Mouse (Mus musculus): ENCODE measurements at regions not wholly inside any gene's neighbourhood (a gene's known extent, or its start where the extent isn't known, plus 50 kb on each side); places are given as distances from the start of the nearest gene placed in this dataset.

DNA sequence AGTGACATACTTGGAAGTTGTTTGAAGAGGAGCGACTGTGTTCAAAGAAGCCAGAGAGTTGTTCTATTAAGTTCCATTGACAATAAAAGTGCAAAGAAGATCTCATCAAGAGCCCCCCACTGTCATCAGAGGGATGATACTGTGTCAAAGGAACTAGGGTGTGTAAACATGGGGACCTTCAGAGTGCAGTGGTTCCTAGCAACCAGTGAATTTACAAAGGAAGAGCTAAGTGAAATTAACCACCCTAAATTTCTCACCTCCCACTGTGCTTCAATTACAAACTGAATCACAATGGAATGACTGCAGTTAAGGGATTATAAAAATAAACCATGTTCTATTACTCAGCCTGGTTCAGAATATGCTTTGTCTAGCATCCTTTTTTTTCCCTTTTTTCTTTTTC is 129.5 kb upstream of the 4933415F23Rik start:
- no peaks in the 10 kb centered on the region for H3K36me3 ChIP-seq (ENCODE audit: control insufficient read depth, insufficient read depth)
- H3K27ac ChIP-seq (ENCODE audit: low read length), result no peak overlapping the region
- ATAC-seq (ENCODE audit: low read depth), result no peak
- H3K4me2 ChIP-seq (ENCODE audit: low read depth, low read length), result no peak overlapping the region
- no peaks in the 10 kb centered on the region for H3K9me3 ChIP-seq (replicated peaks; ENCODE audit: control insufficient read depth, low read length)
- no peak overlapping the region for H3K4me3 ChIP-seq (ENCODE audit: low read depth, low read length)
- H3K9ac ChIP-seq (ENCODE audit: low read depth, low read length), result no peak overlapping the region
- H3K27me3 ChIP-seq (ENCODE audit: control insufficient read depth, insufficient read depth, low read depth, low read length), result no peaks in the 10 kb centered on the region
- H3K4me1 ChIP-seq (ENCODE audit: control insufficient read depth, low read depth, low read length), result peaks cover 3% of the 10 kb centered on the region
- 45% methylated on average over 1 of the region's 1 CpGs for WGBS (ENCODE audit: insufficient replicate concordance)

DNA sequence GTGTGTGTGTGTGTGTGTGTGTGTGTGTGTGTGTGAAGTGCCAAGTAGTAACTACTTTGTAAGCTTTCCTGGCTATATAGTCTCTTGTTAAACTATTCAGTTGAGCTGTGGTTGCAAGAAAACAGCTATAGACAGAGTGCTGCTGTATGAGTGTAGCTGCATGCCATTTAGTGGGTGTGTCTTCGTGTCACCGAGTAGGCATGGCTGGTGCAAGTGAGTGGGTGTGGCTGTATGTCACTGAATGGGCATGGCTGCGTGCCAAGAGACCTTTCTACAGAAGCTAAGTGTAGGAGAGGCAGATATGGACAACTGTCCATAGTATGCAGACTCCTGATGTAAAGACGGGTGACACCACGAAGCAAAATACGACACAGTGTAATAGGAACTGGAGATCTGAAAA is 126.4 kb upstream of the 4933415F23Rik start:
- Histone ChIP-seq H3K4me1 (ENCODE audit: control insufficient read depth, low read depth, low read length) (peaks cover 3% of the 10 kb centered on the region), H3K4me2 (ENCODE audit: low read depth, low read length) (no peak overlapping the region), H3K4me3 (ENCODE audit: low read depth, low read length) (no peak overlapping the region), H3K9me3 (replicated peaks; ENCODE audit: control insufficient read depth, low read length) (no peaks in the 10 kb centered on the region), H3K36me3 (ENCODE audit: control insufficient read depth, insufficient read depth) (no peaks in the 10 kb centered on the region), H3K27me3 (ENCODE audit: control insufficient read depth, insufficient read depth, low read depth, low read length) (no peaks in the 10 kb centered on the region), H3K27ac (ENCODE audit: low read length) (no peak overlapping the region), H3K9ac (ENCODE audit: low read depth, low read length) (no peak overlapping the region)
- WGBS (ENCODE audit: insufficient replicate concordance), result 56% methylated on average over 6 of the region's 6 CpGs
- ATAC-seq (ENCODE audit: low read depth), result peak; percentile 67; the same call in 1 of the 2 replicates

DNA sequence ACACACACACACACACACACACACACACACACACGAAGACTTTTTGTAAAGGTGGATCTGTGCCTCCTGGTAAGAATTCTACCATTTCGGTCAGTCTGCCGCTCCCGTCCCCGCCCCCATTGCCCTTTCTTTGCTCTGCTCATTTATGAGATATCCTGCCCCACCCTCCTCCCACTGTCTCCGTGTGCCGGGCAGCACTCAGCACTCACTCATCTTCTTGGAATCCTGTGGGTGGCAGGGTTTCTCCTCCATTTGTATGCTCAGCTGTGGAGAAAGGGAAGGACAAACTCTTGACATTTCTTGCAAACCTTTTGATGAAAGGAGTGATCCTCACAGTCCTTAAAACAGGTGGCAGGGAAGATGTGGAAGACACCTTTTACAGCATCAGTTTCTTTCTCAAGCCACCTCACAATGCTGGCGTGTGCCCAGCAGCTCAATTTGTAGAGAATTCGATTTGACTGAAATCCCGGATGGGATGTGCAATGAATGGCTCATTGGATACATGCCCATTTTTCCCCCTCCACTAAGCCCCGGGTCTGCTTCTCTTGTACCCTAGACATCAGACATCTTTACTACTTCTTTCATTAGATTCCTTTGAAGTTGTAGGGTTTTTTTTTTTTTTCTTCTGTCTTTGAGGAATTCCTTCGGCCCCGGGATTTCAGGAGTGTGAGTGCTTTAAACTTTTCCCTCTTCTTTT is 112.6 kb upstream of the 4933415F23Rik start:
- 68% methylated on average over 13 of the region's 13 CpGs for WGBS (ENCODE audit: insufficient replicate concordance)
- H3K9ac ChIP-seq (ENCODE audit: low read depth, low read length), result no peak overlapping the region
- no peaks in the 10 kb centered on the region for H3K4me1 ChIP-seq (ENCODE audit: control insufficient read depth, low read depth, low read length)
- H3K4me3 ChIP-seq (ENCODE audit: low read depth, low read length), result no peak overlapping the region
- no peaks in the 10 kb centered on the region for H3K9me3 ChIP-seq (replicated peaks; ENCODE audit: control insufficient read depth, low read length)
- no peaks in the 10 kb centered on the region for H3K36me3 ChIP-seq (ENCODE audit: control insufficient read depth, insufficient read depth)
- no peak for ATAC-seq (ENCODE audit: low read depth)
- H3K27me3 ChIP-seq (ENCODE audit: control insufficient read depth, insufficient read depth, low read depth, low read length), result no peaks in the 10 kb centered on the region
- no peak overlapping the region for H3K27ac ChIP-seq (ENCODE audit: low read length)
- no peak overlapping the region for H3K4me2 ChIP-seq (ENCODE audit: low read depth, low read length)

DNA sequence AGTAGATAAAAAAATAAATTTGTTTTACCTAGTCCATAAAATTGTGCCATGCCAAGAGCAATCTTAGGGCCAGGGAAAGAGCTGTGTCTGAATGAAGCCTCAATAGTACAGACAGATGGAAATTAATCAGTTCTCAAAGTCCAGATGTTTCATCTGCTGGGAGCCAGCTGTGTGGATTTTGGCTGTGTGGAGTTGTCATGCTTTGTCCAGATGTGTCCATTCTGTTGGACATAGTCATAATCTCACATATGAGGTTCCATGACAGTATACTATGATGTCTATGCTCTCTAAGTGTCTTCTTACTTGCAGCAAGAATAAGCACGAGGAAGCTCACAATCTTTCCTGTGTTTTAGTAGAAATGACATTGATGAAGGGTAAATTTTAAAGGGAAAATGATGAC is 105.8 kb upstream of the 4933415F23Rik start:
- H3K27me3 ChIP-seq (ENCODE audit: control insufficient read depth, insufficient read depth, low read depth, low read length), result no peaks in the 10 kb centered on the region
- no peak overlapping the region for H3K9ac ChIP-seq (ENCODE audit: low read depth, low read length)
- no peak for ATAC-seq (ENCODE audit: low read depth)
- no peak overlapping the region for H3K4me2 ChIP-seq (ENCODE audit: low read depth, low read length)
- H3K9me3 ChIP-seq (replicated peaks; ENCODE audit: control insufficient read depth, low read length), result no peaks in the 10 kb centered on the region
- no peaks in the 10 kb centered on the region for H3K36me3 ChIP-seq (ENCODE audit: control insufficient read depth, insufficient read depth)
- H3K4me3 ChIP-seq (ENCODE audit: low read depth, low read length), result no peak overlapping the region
- 32% methylated on average over 1 of the region's 1 CpGs for WGBS (ENCODE audit: insufficient replicate concordance)
- H3K4me1 ChIP-seq (ENCODE audit: control insufficient read depth, low read depth, low read length), result no peaks in the 10 kb centered on the region
- no peak overlapping the region for H3K27ac ChIP-seq (ENCODE audit: low read length)

DNA sequence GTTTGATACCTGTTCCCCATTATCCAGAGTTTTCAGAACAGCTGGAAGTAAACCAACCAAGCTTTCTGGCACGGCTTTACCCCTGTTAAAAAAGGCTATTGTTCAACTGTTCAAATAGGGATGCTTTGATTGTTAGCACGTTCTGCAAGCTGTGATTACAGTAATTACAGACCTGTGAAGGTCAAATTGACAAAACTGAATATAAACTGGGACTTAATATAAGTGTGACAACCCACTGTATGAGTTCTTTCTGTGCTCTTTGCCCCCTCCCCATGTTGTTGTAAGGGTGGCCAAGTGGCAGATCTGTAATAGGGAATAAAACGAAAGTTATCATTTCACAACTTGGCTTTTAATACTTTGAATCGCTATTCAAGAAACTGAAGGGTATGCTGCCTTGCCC is 105.0 kb upstream of the 4933415F23Rik start:
- Histone ChIP-seq H3K4me3 (ENCODE audit: low read depth, low read length) (no peak overlapping the region), H3K9me3 (replicated peaks; ENCODE audit: control insufficient read depth, low read length) (no peaks in the 10 kb centered on the region), H3K4me1 (ENCODE audit: control insufficient read depth, low read depth, low read length) (no peaks in the 10 kb centered on the region), H3K27ac (ENCODE audit: low read length) (no peak overlapping the region), H3K36me3 (ENCODE audit: control insufficient read depth, insufficient read depth) (no peaks in the 10 kb centered on the region), H3K27me3 (ENCODE audit: control insufficient read depth, insufficient read depth, low read depth, low read length) (no peaks in the 10 kb centered on the region), H3K9ac (ENCODE audit: low read depth, low read length) (no peak overlapping the region), H3K4me2 (ENCODE audit: low read depth, low read length) (no peak overlapping the region)
- no peak for ATAC-seq (ENCODE audit: low read depth)
- 57% methylated on average over 4 of the region's 4 CpGs for WGBS (ENCODE audit: insufficient replicate concordance)

DNA sequence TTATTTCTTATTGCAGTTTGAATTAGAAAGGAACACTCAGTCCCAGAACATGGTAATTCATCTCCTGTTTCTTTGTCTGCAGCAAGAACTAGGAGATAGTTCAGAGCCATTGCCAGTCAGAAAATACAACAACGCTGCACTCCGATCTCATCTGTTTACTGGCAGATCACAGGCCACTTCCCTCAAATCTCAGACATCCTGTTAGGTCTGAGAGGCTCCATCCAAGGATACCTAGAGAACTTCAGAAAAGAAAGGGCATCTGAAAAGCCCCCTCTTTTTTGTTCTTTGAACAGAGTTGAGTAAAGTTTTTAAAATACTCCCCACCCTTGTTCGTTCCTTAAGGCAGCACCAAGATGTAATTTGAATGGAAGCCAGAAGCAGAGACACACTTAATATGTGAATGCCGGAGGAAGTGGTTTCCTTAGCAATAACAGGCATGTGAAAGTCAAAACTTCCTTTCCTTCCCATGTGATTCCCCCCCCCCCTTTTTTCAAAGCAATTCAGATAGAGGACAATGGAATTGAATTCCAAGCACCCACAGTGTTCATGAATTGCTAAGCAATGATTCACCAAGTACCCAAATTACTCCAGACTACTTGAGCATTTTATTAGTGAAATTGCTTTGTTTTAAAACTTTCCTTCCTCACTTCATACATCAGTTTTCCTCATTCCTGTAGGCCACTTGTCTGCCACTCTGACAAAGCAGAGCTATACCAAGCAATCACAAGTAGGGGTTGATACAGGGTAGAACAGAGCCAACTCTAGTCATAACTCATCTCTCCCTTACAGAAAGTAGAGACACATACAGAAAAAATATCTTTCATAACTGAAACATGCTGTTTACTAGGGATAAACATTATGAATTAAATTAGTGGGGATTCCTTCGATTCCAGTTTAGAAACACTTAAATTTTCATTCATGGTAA is 100.7 kb upstream of the 4933415F23Rik start:
- H3K27me3 ChIP-seq (ENCODE audit: control insufficient read depth, insufficient read depth, low read depth, low read length), result no peaks in the 10 kb centered on the region
- WGBS (ENCODE audit: insufficient replicate concordance), result 30% methylated on average over 5 of the region's 5 CpGs
- no peak overlapping the region for H3K4me2 ChIP-seq (ENCODE audit: low read depth, low read length)
- no peaks in the 10 kb centered on the region for H3K4me1 ChIP-seq (ENCODE audit: control insufficient read depth, low read depth, low read length)
- H3K9ac ChIP-seq (ENCODE audit: low read depth, low read length), result no peak overlapping the region
- H3K27ac ChIP-seq (ENCODE audit: low read length), result no peak overlapping the region
- no peaks in the 10 kb centered on the region for H3K9me3 ChIP-seq (replicated peaks; ENCODE audit: control insufficient read depth, low read length)
- no peak overlapping the region for H3K4me3 ChIP-seq (ENCODE audit: low read depth, low read length)
- no peaks in the 10 kb centered on the region for H3K36me3 ChIP-seq (ENCODE audit: control insufficient read depth, insufficient read depth)
- ATAC-seq (ENCODE audit: low read depth), result no peak

DNA sequence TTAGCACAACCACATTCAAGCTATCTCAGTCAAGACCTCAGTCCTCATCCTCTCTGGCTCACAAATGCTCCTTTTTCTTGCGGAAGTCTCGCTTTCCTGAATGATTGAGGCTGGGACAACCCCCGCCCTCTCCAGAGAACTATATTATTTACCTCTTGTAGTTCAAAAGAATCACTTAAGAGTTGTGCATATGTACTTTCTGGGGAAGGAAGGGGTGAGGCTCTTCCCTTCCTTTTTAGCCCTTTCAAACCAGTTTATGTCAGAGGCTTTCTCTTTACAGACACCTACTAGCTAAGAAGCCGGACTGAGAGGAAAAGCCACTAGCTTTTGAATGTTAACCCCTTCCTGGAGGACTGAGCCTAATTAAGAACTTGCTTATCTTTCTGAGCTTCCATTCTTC is 98.4 kb upstream of the 4933415F23Rik start:
- Histone ChIP-seq H3K4me2 (ENCODE audit: low read depth, low read length) (no peak overlapping the region), H3K36me3 (ENCODE audit: control insufficient read depth, insufficient read depth) (no peaks in the 10 kb centered on the region), H3K9ac (ENCODE audit: low read depth, low read length) (no peak overlapping the region), H3K27me3 (ENCODE audit: control insufficient read depth, insufficient read depth, low read depth, low read length) (no peaks in the 10 kb centered on the region), H3K4me1 (ENCODE audit: control insufficient read depth, low read depth, low read length) (no peaks in the 10 kb centered on the region), H3K4me3 (ENCODE audit: low read depth, low read length) (no peak overlapping the region), H3K9me3 (replicated peaks; ENCODE audit: control insufficient read depth, low read length) (no peaks in the 10 kb centered on the region), H3K27ac (ENCODE audit: low read length) (no peak overlapping the region)
- WGBS (ENCODE audit: insufficient replicate concordance), result 11% methylated on average over 4 of the region's 4 CpGs
- ATAC-seq (ENCODE audit: low read depth), result no peak

DNA sequence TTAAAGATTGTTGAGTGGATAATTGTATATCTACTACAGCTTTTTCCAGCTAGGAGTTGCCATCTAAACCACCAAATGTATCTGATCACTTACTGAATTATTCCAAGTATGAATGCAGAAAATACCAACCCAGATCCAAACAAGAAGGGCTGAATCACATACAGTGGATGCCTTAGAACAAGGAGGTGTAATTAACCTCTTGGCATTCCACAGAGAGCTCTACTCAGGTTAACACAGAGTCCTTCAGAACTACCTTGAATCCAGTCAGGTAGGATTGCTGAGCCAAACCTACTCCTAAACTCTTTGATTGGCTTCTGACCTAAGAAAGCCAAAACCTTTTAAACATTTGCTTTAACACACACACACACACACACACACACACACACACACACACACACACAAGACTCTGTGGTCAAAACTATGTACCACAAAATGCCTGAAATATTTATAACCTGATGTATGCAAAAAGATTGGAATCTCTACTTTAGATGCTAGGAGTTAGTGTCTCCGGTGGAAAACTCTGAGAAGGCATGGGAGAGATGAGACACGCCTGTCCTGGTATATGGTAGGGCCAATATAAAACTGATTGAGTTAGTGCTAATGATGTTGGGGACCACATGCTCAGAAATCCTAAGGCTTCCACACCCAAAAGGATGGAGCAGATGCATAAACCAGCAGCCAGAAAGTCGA is 88.4 kb upstream of the 4933415F23Rik start:
- H3K4me3 ChIP-seq (ENCODE audit: low read depth, low read length), result no peak overlapping the region
- no peak overlapping the region for H3K9ac ChIP-seq (ENCODE audit: low read depth, low read length)
- H3K4me2 ChIP-seq (ENCODE audit: low read depth, low read length), result no peak overlapping the region
- no peak for ATAC-seq (ENCODE audit: low read depth)
- H3K27ac ChIP-seq (ENCODE audit: low read length), result no peak overlapping the region
- H3K27me3 ChIP-seq (ENCODE audit: control insufficient read depth, insufficient read depth, low read depth, low read length), result no peaks in the 10 kb centered on the region
- H3K9me3 ChIP-seq (replicated peaks; ENCODE audit: control insufficient read depth, low read length), result no peaks in the 10 kb centered on the region
- no peaks in the 10 kb centered on the region; the same call in 1 of the 2 replicates for H3K4me1 ChIP-seq (ENCODE audit: control insufficient read depth, low read depth, low read length)
- no peaks in the 10 kb centered on the region for H3K36me3 ChIP-seq (ENCODE audit: control insufficient read depth, insufficient read depth)
- 49% methylated on average over 3 of the region's 3 CpGs for WGBS (ENCODE audit: insufficient replicate concordance)

Data from liver, embryonic 16.5 days (tissue).